Mouse (Mus musculus) kidney, postnatal 0 days (tissue): ENCODE results near the gene Fggy. TPM values are rescaled to one million over a fixed set of nuclear protein-coding genes. Genes with fewer than 3 reads are reported as not detected.
A peak's percentile ranks its signal among the peaks of the same experiment; 100 is the strongest.

Experiments used
- ATAC-seq: fragments of 200-750 bp; cut with Nextera tagmentation; replicated peaks from 2 replicates; pipeline ENCODE4 v1.8.0; 2017; ENCODE audit warnings: low read depth, moderate number of reproducible peaks, moderate TSS enrichment, moderate library complexity; ENCODE audit not compliant: low FRiP score
- DNase-seq: peaks from one replicate; pipeline ENCODE4 v3.0.0-alpha.2; 2016; ENCODE audit warnings: low spot score
- H3K27ac ChIP-seq: fragments of 300-500 bp; sonication (generic); 2 replicates; pipeline ENCODE4 v1.5.1; 2014; ENCODE audit warnings: mild to moderate bottlenecking
- H3K27me3 ChIP-seq: fragments of 300-500 bp; sonication (generic); 2 replicates; pipeline ENCODE4 v1.6.1; 2014; ENCODE audit warnings: low read length, mixed read lengths; ENCODE audit not compliant: insufficient read depth
- H3K36me3 ChIP-seq: fragments of 300-500 bp; sonication (generic); 2 replicates; pipeline ENCODE4 v1.6.1; 2014; ENCODE audit warnings: low read length, mixed read lengths; ENCODE audit not compliant: insufficient read depth
- H3K4me1 ChIP-seq: fragments of 300-500 bp; sonication (generic); replicated peaks from 2 replicates; pipeline ENCODE4 v1.6.1; 2014; ENCODE audit warnings: antibody characterized with exemption, low read length, mixed read lengths; ENCODE audit not compliant: insufficient read depth
- H3K4me2 ChIP-seq: fragments of 300-500 bp; sonication (generic); 2 replicates; pipeline ENCODE4 v1.6.1; 2014; ENCODE audit warnings: mild to moderate bottlenecking, low read length, moderate library complexity, mixed read lengths
- H3K4me3 ChIP-seq: fragments of 300-500 bp; sonication (generic); replicated peaks from 2 replicates; pipeline ENCODE4 v1.5.1; 2014; ENCODE audit warnings: low read depth, low read length
- H3K9ac ChIP-seq: fragments of 300-500 bp; sonication (generic); 2 replicates; pipeline ENCODE4 v1.6.1; 2014; ENCODE audit warnings: low read depth, low read length
- H3K9me3 ChIP-seq: fragments of 300-500 bp; sonication (generic); replicated peaks from 2 replicates; pipeline ENCODE4 v1.6.1; 2016; ENCODE audit warnings: low read length, inconsistent platforms, mixed read lengths
- CTCF ChIP-seq: IDR thresholded peaks from 2 replicates; pipeline ENCODE4 v1.5.1; 2016; ENCODE audit warnings: antibody characterized with exemption, low read depth, mild to moderate bottlenecking, moderate library complexity
- WGBS: fragments of 180-500 bp; shearing (Covaris S2); extraction: QIAGEN DNeasy Blood & Tissue Kit; methylation state at CpG from one replicate; pipeline ENCODE4 v1.1.7; 2014; 5-methylcytosine and 5-hydroxymethylcytosine counted together
- polyA plus RNA-seq: library from polyadenylated mRNA; unstranded; fragments of >200 nt; fragmentation: Nextera tagmentation; extraction: Ambion mirVana; gene quantifications from 2 replicates; pipeline ENCODE4 v1.2.1, GENCODE M21; 2015

The Fggy gene
- polyA plus RNA-seq, 1 experiment from 2014 or later: 35.3 TPM

DNA sequence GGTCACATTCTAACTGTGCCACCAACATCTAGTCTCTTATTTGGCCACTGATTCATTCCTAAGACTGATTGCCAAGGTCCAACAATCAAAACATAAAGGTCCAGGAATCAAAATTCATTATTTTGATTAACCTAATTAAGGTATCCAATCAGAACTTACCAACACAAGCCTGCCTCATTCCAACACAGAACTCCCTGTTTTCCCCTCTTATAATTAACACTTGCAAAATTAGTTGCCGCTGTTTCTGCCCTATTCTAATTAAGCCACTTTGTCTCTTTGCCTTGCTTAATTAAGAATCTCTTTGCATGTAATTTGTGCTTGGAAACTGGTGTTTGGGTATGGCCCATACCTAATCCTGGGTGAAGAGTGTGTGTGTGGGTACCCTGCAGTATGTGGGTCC, 372.6 kb downstream of the Fggy start:
- TF ChIP-seq CTCF: no peak
- H3K27ac ChIP-seq: no peak overlapping the region
- 90% methylated on average over 1 of the region's 1 CpGs for WGBS
- no peaks in the 10 kb centered on the region for H3K36me3 ChIP-seq
- no peaks in the 10 kb centered on the region for H3K9me3 ChIP-seq
- no peak overlapping the region for H3K4me2 ChIP-seq
- no peaks in the 10 kb centered on the region for H3K27me3 ChIP-seq
- H3K9ac ChIP-seq: no peak overlapping the region
- H3K4me1 ChIP-seq: no peaks in the 10 kb centered on the region
- DNase-seq (no peak), ATAC-seq (no peak)
- no peak overlapping the region for H3K4me3 ChIP-seq

DNA sequence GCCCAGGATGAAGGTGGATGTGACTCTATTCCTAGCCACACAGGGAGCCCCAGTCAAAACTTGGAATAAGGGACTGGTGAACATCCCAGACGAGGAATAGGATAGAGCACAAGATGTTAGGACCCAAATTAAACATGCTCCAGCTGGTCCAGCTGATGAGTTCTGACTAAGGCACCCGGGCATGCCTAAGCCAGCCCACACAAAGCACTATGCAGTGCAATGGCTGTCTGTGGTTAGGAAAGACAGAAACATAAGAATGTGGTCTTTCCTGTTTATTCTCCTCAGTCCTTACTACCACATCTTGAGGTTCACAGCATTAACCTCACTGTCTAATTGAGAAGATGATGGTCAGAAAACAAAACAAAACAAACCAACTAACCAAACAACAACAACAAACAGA, 374.0 kb downstream of the Fggy start:
- H3K9me3 ChIP-seq: no peaks in the 10 kb centered on the region
- no peak for ATAC-seq
- no peak for TF ChIP-seq CTCF
- no peak overlapping the region for H3K4me3 ChIP-seq
- no peak overlapping the region for H3K9ac ChIP-seq
- no peak for DNase-seq
- H3K36me3 ChIP-seq: no peaks in the 10 kb centered on the region
- no peak overlapping the region for H3K4me2 ChIP-seq
- H3K27ac ChIP-seq: no peak overlapping the region
- WGBS: 54% methylated on average over 2 of the region's 2 CpGs
- H3K4me1 ChIP-seq: no peaks in the 10 kb centered on the region
- no peaks in the 10 kb centered on the region for H3K27me3 ChIP-seq

DNA sequence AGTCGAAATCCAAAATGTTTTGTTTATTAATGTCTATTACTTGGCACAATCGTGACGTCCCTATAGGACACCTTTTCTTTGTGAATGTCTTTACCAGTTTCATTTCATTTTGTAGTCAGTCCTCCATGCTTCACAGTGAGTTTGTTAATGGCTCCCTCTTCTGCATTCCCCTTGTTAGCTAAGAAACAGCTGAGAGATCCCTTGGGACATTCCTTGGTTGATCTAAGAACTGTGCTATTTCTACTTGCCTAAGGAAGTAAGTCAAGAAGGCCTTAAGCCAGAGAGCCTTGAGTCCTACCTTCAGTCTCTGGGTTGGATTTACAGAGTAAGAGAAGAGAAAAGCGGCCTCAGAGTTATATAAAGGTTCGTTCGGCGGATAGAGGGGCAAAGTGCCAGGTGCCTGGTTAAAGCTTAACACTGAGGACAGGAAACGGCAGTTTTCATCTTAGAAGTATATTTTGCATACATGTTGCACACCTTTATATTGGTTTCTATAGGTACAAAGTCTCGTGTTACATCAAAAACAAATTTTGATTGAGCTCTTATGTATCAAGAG, 376.6 kb downstream of the Fggy start:
- H3K4me1 ChIP-seq: no peaks in the 10 kb centered on the region
- no peak overlapping the region for H3K4me2 ChIP-seq
- no peak for TF ChIP-seq CTCF
- no peaks in the 10 kb centered on the region for H3K9me3 ChIP-seq
- 63% methylated on average over 9 of the region's 9 CpGs for WGBS
- peak; percentile 30 for DNase-seq
- ATAC-seq: peak; percentile 69; the same call in 1 of the 2 replicates
- H3K4me3 ChIP-seq: no peak overlapping the region
- H3K36me3 ChIP-seq: no peaks in the 10 kb centered on the region
- peak overlapping the region; percentile 80 for H3K27ac ChIP-seq
- H3K27me3 ChIP-seq: no peaks in the 10 kb centered on the region
- H3K9ac ChIP-seq: no peak overlapping the region

DNA sequence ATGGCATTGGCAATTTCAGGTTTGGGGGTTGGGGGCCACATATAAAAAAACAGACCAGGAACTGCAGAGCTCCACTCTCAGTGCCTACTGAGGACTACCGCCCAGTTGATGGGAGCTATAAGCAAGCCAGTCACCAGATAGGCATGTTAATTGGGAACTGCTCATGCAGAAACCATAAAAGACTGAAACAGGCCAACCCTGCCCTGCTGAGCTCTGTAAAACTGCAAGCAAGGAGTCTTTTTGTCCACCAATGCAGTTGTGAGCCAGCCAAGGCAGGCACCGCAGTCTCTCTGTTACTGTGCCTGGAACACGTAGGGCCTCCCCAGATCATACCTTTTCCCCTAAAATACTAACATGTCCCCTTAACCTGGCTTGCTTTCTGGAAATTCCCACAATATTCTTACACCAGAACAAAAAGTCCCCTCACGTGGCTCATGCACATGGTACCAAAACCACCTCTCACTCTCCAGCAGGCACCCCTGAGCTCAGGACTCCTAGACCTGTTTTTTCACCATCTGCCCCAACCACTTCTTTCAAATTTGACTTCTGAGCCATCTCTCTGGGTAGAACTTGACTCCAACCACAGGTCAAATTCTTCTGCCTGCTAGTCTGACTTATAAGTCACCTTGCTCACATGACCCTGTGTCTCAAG, 377.2 kb downstream of the Fggy start:
- no peak overlapping the region for H3K4me3 ChIP-seq
- no peaks in the 10 kb centered on the region for H3K27me3 ChIP-seq
- H3K9ac ChIP-seq: no peak overlapping the region
- WGBS: 54% methylated on average over 4 of the region's 4 CpGs
- H3K9me3 ChIP-seq: no peaks in the 10 kb centered on the region
- no peaks in the 10 kb centered on the region for H3K4me1 ChIP-seq
- ATAC-seq (peak; percentile 96), DNase-seq (peak; percentile 39)
- no peaks in the 10 kb centered on the region for H3K36me3 ChIP-seq
- H3K4me2 ChIP-seq: no peak overlapping the region
- H3K27ac ChIP-seq: peak overlapping the region; percentile 80
- no peak for TF ChIP-seq CTCF

DNA sequence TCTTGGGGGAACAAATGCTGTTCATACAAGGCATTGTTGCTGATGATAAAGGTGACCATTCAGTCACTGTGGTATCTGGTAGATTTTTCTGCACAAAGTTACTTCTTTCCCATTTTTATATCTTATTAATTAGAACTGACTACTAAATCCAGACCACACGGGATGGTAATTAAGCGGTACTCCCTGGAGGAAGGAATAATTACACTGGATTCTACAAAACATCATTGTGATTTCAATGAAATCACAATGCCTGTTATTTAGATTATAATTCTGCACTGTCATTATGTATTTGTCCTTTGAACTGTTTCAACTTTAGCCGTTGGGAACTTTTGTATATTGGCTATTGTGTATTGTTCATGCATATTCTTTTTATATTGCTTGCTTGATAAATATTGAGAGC, 381.4 kb downstream of the Fggy start:
- H3K27ac ChIP-seq: no peak overlapping the region
- TF ChIP-seq CTCF: no peak
- H3K9ac ChIP-seq: no peak overlapping the region
- no peaks in the 10 kb centered on the region for H3K4me1 ChIP-seq
- H3K4me2 ChIP-seq: no peak overlapping the region
- H3K27me3 ChIP-seq: no peaks in the 10 kb centered on the region
- no peak overlapping the region for H3K4me3 ChIP-seq
- no peaks in the 10 kb centered on the region for H3K9me3 ChIP-seq
- no peak for ATAC-seq
- no peak for DNase-seq
- whole genome bisulfite sequencing: 80% methylated on average over 3 of the region's 3 CpGs
- no peaks in the 10 kb centered on the region for H3K36me3 ChIP-seq

DNA sequence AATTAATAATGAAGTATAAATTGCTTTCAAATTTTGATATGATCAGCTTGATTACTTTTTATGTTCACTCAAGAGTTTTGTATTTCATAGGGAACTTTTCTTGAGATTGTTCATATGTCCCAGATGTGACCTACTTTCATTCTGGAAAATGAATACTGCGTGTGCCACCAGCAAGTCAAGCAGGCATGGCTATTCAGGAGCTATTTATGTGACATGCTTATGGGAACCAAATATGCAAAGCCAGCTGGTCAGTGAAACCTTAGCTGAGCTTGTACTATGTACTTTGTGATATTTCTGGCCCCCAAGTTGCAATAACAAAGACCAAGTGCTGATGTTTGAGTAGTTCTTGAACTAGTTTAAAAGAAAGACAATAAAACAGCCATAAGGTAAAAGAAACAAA, 390.6 kb downstream of the Fggy start:
- ATAC-seq: no peak
- 73% methylated on average over 1 of the region's 1 CpGs for WGBS

DNA sequence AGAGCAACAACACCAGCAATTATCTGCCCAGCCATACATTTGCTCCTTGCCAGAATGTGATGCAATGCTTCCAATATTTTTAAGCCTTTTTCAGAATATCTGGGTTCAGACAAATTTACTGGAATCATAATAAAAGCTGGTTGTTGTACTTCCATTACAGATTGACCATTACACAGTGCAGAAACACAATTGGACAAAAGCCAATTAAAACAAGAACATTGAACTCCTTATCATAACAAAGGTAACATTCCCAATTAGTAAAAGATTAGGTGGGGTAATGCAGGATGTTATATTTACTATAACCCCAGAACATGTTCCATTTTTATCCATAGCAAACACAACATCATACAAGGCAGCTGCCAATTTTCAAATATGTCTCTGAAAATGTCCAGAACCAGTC, 396.0 kb downstream of the Fggy start:
- DNase-seq (no peak), ATAC-seq (no peak)
- Histone ChIP-seq H3K9ac (no peak overlapping the region), H3K36me3 (no peaks in the 10 kb centered on the region), H3K9me3 (no peaks in the 10 kb centered on the region), H3K4me3 (no peak overlapping the region), H3K4me1 (no peaks in the 10 kb centered on the region), H3K27me3 (no peaks in the 10 kb centered on the region), H3K27ac (no peak overlapping the region), H3K4me2 (no peak overlapping the region)
- TF ChIP-seq CTCF: no peak

More for the DNA sequence above, 390.6 kb downstream of the Fggy start:
- H3K4me2 ChIP-seq: no peak overlapping the region
- no peaks in the 10 kb centered on the region for H3K27me3 ChIP-seq
- H3K27ac ChIP-seq: no peak overlapping the region
- no peaks in the 10 kb centered on the region for H3K36me3 ChIP-seq
- TF ChIP-seq CTCF: no peak
- no peak overlapping the region for H3K9ac ChIP-seq
- H3K9me3 ChIP-seq: no peaks in the 10 kb centered on the region
- no peak overlapping the region for H3K4me3 ChIP-seq
- H3K4me1 ChIP-seq: no peaks in the 10 kb centered on the region
- no peak for DNase-seq
